Mouse (Mus musculus) embryonic facial prominence, embryonic 15.5 days (tissue): ENCODE data around the gene Hmmr. TPM values are rescaled to one million over a fixed set of nuclear protein-coding genes. Genes with fewer than 3 reads are reported as not detected.

ENCODE experiments used
- ATAC-seq: fragments of 200-750 bp; cut with Nextera tagmentation; 2 replicates; pipeline ENCODE4 v1.8.0; 2017; ENCODE audit warnings: low read depth, moderate TSS enrichment; ENCODE audit not compliant: insufficient number of reproducible peaks, low FRiP score, low TSS enrichment
- H3K27ac ChIP-seq: fragments of 300-500 bp; sonication (generic); replicated peaks from 2 replicates; pipeline ENCODE4 v1.5.1; 2015; ENCODE audit warnings: mild to moderate bottlenecking, inconsistent platforms
- H3K27me3 ChIP-seq: fragments of 300-500 bp; sonication (generic); 2 replicates; pipeline ENCODE4 v1.6.1; 2015; ENCODE audit warnings: inconsistent platforms
- H3K36me3 ChIP-seq: fragments of 300-500 bp; sonication (generic); 2 replicates; pipeline ENCODE4 v1.6.1; 2015; ENCODE audit warnings: mild to moderate bottlenecking, inconsistent platforms
- H3K4me1 ChIP-seq: fragments of 300-500 bp; sonication (generic); 2 replicates; pipeline ENCODE4 v1.6.1; 2015; ENCODE audit warnings: inconsistent platforms
- H3K4me2 ChIP-seq: fragments of 300-500 bp; sonication (generic); replicated peaks from 2 replicates; pipeline ENCODE4 v1.6.1; 2015; ENCODE audit warnings: mild to moderate bottlenecking, inconsistent platforms
- H3K4me3 ChIP-seq: fragments of 300-500 bp; sonication (generic); replicated peaks from 2 replicates; pipeline ENCODE4 v1.5.1; 2015; ENCODE audit warnings: mild to moderate bottlenecking, inconsistent platforms
- H3K9ac ChIP-seq: fragments of 300-500 bp; sonication (generic); 2 replicates; pipeline ENCODE4 v1.6.1; 2015; ENCODE audit warnings: inconsistent platforms
- H3K9me3 ChIP-seq: fragments of 300-500 bp; sonication (generic); replicated peaks from 2 replicates; pipeline ENCODE4 v1.6.1; 2016; ENCODE audit warnings: inconsistent platforms
- WGBS: fragments of 180-500 bp; shearing (Covaris S2); methylation state at CpG from one replicate; pipeline ENCODE4 v1.1.7; 2015; 5-methylcytosine and 5-hydroxymethylcytosine counted together
- polyA plus RNA-seq: library from polyadenylated mRNA; unstranded; fragments of >200 nt; fragmentation: Nextera tagmentation; extraction: Ambion mirVana; gene quantifications from 2 replicates; pipeline ENCODE4 v1.2.1, GENCODE M21; 2015

Hmmr gene
- 35.1 and 35.5 TPM in 2 replicates for polyA plus RNA-seq

DNA sequence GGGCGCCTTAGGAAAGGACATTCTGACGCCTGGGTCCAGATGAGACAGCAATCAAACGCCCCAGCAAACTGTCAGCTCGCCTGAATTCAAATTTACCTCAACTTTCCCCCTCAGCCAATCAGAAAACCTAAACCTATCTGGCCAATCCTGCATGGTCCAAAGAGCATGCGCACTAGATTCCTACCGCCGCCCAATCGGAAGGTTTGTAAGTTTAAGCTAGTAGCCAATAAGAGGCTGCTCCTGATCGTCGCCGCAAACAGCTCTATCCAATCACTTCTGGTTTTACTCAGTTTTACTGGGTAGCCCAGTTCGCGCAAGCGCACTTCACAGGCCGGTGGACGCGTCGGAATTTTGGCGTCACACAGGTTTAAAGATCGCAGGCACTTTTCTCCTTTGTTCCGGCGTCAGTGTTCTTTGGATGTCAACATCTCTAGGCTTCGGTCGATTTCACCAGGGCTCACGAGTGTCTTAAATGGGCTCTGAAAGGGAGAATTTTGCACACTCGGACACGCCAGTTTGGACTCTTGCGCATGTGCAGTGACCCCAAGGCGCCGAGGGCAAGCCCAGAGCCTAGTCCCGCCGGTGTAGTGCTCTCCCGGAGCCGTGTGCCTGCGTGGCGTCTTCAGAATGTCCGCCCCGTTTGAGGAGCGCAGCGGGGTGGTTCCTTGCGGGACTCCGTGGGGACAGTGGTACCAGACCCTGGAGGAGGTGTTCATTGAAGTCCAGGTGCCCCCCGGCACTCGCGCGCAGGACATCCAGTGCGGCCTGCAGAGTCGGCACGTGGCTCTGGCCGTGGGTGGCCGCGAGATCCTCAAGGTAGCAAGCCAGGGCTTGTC lies at the start of gene Hmmr, which contains the start of gene Nudcd2:
Gene Hmmr (minus strand): TSS at position 84 of the 836 bp plus-strand sequence.
Gene Nudcd2 (plus strand): TSS at position 329 of the 836 bp plus-strand sequence.
- Histone ChIP-seq H3K4me3 (peak within 1 kb of the TSS; percentile 97), H3K27ac (peak within 1 kb of the TSS; percentile 87), H3K27me3 (no peaks in the 10 kb centered on the region), H3K9ac (peak within 1 kb of the TSS; percentile 87), H3K4me2 (peak within 1 kb of the TSS; percentile 94), H3K36me3 (peaks cover 21% of the 10 kb centered on the region), H3K9me3 (no peaks in the 10 kb centered on the region), H3K4me1 (peaks cover 24% of the 10 kb centered on the region)
- ATAC-seq: peak; percentile 99
- under 1% methylated on average over 52 of the region's 52 CpGs for WGBS

DNA sequence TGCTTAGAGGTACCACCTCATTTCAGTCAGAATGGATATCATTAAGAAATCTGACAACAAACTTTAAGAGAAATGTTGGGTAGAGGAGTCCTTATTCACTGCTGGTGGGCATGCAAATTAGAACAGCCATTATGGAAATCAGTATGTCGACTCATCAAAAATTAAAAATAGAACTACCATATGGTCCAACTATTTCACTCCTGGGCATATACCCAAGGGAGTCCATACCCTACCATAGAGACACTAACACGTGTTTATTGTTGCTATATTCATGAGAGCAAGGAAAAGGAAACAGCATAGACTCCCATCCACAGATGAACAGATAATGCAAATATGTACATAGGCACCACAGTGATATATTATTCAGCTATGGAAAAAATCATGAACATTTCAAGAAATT lies 48.6 kb upstream of the Hmmr start:
- WGBS: 56% methylated on average over 2 of the region's 2 CpGs
- no peak for ATAC-seq

DNA sequence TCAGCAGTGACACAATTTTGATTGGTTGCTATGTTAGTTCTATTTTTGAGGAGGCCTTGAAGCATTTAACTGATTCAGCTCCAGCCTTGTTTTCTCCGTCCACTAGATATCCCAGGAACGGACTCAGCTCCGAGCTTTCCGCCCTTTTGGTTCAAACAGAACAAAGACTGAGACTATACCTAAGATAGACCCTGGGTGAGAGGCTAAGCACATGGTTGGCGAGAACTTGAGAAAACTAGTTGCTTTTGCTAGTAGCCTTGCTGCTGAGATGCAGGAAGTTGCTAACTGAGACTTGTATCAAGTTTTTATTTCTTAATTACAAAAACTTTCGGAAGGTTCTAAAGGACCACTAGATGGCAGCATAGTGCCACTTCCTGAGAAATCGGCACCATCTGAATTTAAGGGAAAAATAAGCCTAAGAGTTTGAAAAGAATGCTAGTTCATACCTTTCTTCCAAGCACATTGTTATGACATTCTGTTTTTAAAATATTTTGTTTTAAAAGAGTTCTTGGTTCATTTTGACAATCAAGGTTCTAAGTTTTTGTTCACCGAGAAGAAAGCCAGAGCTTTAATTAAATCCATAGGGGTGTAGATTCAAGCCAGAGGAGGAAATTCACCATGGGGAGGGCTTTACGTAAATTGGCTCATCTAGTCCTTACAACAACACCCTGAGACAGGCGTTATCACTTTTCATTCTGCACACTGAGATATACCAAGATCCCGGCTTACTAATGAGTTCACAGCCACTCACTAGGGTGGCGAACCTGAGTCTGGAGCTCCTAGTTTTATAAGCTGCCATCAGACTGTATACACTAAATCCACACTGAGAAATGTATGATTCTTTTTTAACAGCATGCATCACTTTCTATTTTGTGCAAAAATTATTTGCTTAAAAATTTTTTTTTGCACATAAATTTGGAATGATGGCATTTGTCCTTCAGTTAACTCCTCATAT lies 42.4 kb upstream of the Hmmr start:
- no peak overlapping the region for H3K27ac ChIP-seq
- 36% methylated on average over 12 of the region's 12 CpGs for WGBS
- no peaks in the 10 kb centered on the region for H3K4me1 ChIP-seq
- H3K27me3 ChIP-seq: no peaks in the 10 kb centered on the region
- H3K9me3 ChIP-seq: no peaks in the 10 kb centered on the region
- H3K36me3 ChIP-seq: no peaks in the 10 kb centered on the region
- H3K9ac ChIP-seq: no peak overlapping the region
- H3K4me3 ChIP-seq: peak overlapping the region; percentile 12; the same call in 1 of the 2 replicates
- no peak for ATAC-seq
- H3K4me2 ChIP-seq: peak overlapping the region; percentile 29

More for the DNA sequence above, 48.6 kb upstream of the Hmmr start:
- H3K4me2 ChIP-seq: no peak overlapping the region
- no peak overlapping the region for H3K4me3 ChIP-seq
- H3K36me3 ChIP-seq: no peaks in the 10 kb centered on the region
- H3K9ac ChIP-seq: no peak overlapping the region
- no peak overlapping the region for H3K27ac ChIP-seq
- no peaks in the 10 kb centered on the region for H3K27me3 ChIP-seq
- H3K4me1 ChIP-seq: no peaks in the 10 kb centered on the region
- H3K9me3 ChIP-seq: no peaks in the 10 kb centered on the region

DNA sequence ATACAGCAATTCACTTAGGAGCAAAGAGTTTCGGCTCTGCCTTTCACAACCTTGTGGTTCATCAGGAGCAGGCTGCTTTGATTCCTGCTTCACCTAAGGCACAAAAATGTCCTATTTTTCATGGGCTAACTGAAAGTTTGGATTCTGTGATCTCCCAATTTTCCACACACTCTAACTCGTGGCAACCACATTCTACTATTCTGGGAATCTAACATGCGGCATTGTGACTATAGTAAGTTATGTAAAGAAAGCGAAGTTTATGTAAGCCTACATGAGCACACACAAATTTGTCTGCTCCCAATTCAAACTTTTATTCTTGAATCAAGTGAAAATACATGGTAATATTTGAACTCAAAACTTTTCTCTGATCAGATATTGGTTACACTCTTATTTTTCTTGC lies 31.5 kb upstream of the Hmmr start:
- Histone ChIP-seq H3K27me3 (no peaks in the 10 kb centered on the region), H3K27ac (no peak overlapping the region), H3K4me1 (no peaks in the 10 kb centered on the region), H3K4me2 (no peak overlapping the region), H3K4me3 (no peak overlapping the region), H3K9me3 (no peaks in the 10 kb centered on the region), H3K9ac (no peak overlapping the region), H3K36me3 (no peaks in the 10 kb centered on the region)
- 78% methylated on average over 4 of the region's 4 CpGs for WGBS
- ATAC-seq: no peak

DNA sequence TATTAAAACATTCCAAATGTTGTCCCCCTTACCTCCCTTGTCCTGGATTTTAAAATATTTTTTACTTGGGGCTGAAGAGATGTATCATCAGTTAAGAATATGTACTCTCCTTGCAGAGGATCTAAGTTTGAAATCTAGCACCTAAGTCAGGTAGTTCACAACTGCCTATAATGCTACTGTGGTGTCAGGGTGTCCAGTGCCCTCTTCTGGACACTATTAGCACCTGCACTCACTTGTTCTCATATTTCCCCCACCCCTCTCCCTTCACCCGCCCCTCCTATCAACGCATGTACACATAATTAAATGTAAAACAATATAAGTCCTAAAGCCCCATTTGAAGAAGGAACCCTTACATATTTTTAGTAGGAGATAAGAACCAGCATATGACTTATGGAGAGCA lies 30.2 kb upstream of the Hmmr start:
- no peak overlapping the region for H3K4me2 ChIP-seq
- no peaks in the 10 kb centered on the region for H3K9me3 ChIP-seq
- H3K4me1 ChIP-seq: no peaks in the 10 kb centered on the region
- H3K9ac ChIP-seq: no peak overlapping the region
- no peaks in the 10 kb centered on the region for H3K27me3 ChIP-seq
- no peak for ATAC-seq
- H3K36me3 ChIP-seq: no peaks in the 10 kb centered on the region
- H3K27ac ChIP-seq: no peak overlapping the region
- 12% methylated on average over 2 of the region's 2 CpGs for WGBS
- no peak overlapping the region for H3K4me3 ChIP-seq

DNA sequence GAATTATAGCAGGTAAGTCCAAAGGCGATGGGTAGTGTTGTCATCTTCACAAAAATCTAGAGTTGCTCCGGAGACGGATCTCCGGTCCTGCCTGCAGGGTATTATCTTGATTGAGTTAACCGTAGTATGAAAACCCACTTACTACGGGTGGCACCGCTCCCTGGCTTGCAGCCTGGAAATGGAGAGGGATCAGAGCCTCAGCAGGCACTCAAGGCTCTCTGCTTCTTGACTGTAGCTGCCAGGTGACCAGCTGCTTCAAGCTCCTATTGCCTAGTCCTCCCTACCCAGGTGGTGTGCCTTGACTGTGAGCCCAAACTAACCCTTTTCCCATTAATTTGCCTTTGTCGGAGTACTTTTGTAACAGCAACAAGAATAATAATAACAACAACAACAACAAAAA lies 26.7 kb upstream of the Hmmr start:
- 55% methylated on average over 8 of the region's 8 CpGs for WGBS

DNA sequence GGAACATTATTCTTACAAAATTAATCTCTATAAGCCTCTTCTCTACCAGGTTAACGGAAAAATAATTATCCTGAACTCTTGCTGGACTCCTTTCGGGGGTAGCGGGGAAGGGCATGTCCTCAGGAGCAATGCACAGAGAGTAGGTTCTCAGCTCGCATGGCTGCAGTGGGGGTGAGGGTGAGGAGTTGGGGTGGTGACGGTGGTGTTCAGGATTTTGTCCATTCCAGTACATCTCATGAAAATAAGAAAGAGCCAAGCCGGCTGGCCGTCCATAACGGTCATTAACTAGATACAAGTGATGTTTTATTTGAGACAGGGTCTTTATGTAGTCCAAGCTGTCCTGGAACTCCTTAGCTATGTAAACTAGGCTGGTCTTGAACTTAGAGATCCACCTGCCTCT lies 22.7 kb upstream of the Hmmr start:
- H3K9me3 ChIP-seq: no peaks in the 10 kb centered on the region
- H3K4me3 ChIP-seq: peak overlapping the region; percentile 90; the same call in 1 of the 2 replicates
- peaks cover 8% of the 10 kb centered on the region; the same call in 1 of the 2 replicates for H3K4me1 ChIP-seq
- no peak for ATAC-seq
- no peak overlapping the region for H3K9ac ChIP-seq
- H3K4me2 ChIP-seq: peak overlapping the region; percentile 74; the same call in 1 of the 2 replicates
- no peak overlapping the region for H3K27ac ChIP-seq
- 82% methylated on average over 8 of the region's 8 CpGs for WGBS
- no peaks in the 10 kb centered on the region for H3K27me3 ChIP-seq
- peaks cover 8% of the 10 kb centered on the region for H3K36me3 ChIP-seq

More for the DNA sequence above, 26.7 kb upstream of the Hmmr start:
- Histone ChIP-seq H3K4me1 (no peaks in the 10 kb centered on the region), H3K27ac (no peak overlapping the region), H3K9ac (no peak overlapping the region), H3K27me3 (no peaks in the 10 kb centered on the region), H3K9me3 (no peaks in the 10 kb centered on the region), H3K4me3 (no peak overlapping the region), H3K36me3 (no peaks in the 10 kb centered on the region), H3K4me2 (no peak overlapping the region)
- ATAC-seq: no peak

DNA sequence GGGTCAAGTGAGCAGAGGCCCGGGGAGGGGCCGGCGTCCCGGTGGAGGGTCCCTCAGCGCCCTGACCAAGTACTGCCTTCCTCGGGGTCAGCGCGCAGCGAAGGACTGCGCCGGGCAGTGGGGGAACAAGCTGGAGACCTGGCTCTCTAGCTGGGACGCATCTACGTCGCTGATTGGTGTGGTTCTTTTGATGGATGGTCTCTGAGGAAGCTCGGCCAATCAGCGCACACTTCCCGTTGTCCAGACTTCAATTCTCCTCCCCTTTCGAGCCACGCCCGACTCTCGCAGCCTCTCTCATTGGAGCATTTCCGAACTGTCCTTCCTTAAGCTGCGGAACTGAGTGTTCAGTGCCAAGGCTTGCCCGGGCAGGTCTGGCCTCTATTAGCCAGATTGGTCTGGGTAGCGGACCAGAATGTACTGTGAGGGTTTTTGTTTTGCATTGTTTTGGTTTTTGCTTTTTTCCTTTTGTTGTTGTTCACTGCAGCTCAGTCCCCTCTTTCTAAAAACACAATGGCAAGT lies 21.9 kb upstream of the Hmmr start, which contains the start of gene Ccng1:
Gene Ccng1 (minus strand): TSS at position 203 of the 519 bp plus-strand sequence.
- peak within 1 kb of the TSS; percentile 68 for H3K27ac ChIP-seq
- no peaks in the 10 kb centered on the region for H3K27me3 ChIP-seq
- H3K9ac ChIP-seq: peak within 1 kb of the TSS; percentile 88
- no peaks in the 10 kb centered on the region for H3K9me3 ChIP-seq
- H3K4me1 ChIP-seq: peaks cover 8% of the 10 kb centered on the region; the same call in 1 of the 2 replicates
- peak within 1 kb of the TSS; percentile 90 for H3K4me3 ChIP-seq
- peak; percentile 98 for ATAC-seq
- peak within 1 kb of the TSS; percentile 74 for H3K4me2 ChIP-seq
- WGBS: 0% methylated on average over 25 of the region's 25 CpGs
- H3K36me3 ChIP-seq: peaks cover 11% of the 10 kb centered on the region

DNA sequence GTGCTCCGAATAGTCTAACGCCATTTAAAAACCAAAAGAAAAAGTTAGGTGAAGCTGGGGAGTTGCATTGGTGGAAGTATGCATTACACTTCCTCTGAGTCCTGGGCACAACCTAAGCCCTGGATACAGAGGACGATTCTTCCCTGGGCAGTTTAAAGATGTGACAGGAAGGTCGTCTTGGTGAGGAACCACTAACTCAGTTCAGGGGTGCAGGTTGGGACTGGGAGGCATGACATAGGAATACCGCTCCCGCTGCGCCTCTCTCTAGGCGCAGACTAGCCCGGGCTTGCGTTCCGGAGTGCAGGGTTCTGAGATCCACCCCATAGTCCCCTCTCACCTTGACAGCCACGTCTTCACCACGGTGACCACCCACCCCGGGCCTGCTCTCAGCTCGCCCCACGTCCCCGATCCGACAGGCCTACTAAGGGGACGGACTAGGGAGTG lies 21.5 kb upstream of the Hmmr start:
- Histone ChIP-seq H3K27me3 (no peaks in the 10 kb centered on the region), H3K4me3 (peak overlapping the region; percentile 90), H3K27ac (peak overlapping the region; percentile 68), H3K9me3 (no peaks in the 10 kb centered on the region), H3K4me1 (peaks cover 8% of the 10 kb centered on the region; the same call in 1 of the 2 replicates), H3K9ac (peak overlapping the region; percentile 88), H3K4me2 (peak overlapping the region; percentile 74), H3K36me3 (peaks cover 14% of the 10 kb centered on the region)
- ATAC-seq: peak; percentile 76
- WGBS: 2% methylated on average over 19 of the region's 19 CpGs

DNA sequence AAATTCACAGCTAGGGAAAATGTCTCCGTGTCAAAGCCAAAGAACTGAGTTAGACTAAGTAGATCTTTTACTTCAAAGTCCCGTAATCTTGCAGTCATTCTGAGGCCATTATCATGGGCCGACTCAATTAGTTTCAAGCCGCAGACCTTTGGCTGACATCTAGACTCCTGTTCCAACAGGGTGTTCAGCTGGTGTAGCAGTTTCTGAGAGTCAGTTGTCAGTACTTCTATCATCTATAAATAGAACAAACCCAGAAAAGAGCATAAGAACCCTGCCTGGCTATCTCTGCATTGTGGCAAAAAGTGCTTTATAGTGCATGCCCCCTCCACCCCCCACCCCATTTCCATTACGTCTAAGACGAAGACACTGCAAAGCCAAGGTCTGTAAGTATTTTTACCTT lies 20.6 kb upstream of the Hmmr start:
- WGBS: 55% methylated on average over 6 of the region's 6 CpGs
- ATAC-seq: no peak
- Histone ChIP-seq H3K4me1 (peaks cover 8% of the 10 kb centered on the region; the same call in 1 of the 2 replicates), H3K27ac (no peak overlapping the region), H3K9me3 (no peaks in the 10 kb centered on the region), H3K9ac (no peak overlapping the region), H3K4me2 (peak overlapping the region; percentile 74; the same call in 1 of the 2 replicates), H3K27me3 (no peaks in the 10 kb centered on the region), H3K4me3 (peak overlapping the region; percentile 90), H3K36me3 (peaks cover 17% of the 10 kb centered on the region)
